In genomic region chr7:58719218-58719938, GRCm38 (mm10) we compare ENCODE assay signal across 12 mouse cellular contexts.
"Had no signal": no experiment of that assay in that cellular context is flagged by ENCODE, and none has a peak within 500 bp of the region (broad histone marks: within the 10 kb centered on the region; RNA-seq: fewer than 3 reads in every experiment).

No protein-coding gene starts in this region.

- H3K9me3 ChIP-seq: liver, embryonic 15.5 days; neural tube, embryonic 12.5 days had no signal

- H3K4me2 ChIP-seq: liver, embryonic 11.5 days; liver, embryonic 15.5 days; neural tube, embryonic 12.5 days had no signal

- DNase-seq: layer of hippocampus, adult 9-11 months; layer of hippocampus, postnatal 36 days; lung, adult 2 months; lung, postnatal 36 days; midbrain, embryonic 14.5 days; spleen, adult 18-20 months; thymus, adult 18-20 months; thymus, postnatal 14 days had no signal

- H3K27ac ChIP-seq: liver, embryonic 15.5 days; neural tube, embryonic 12.5 days had no signal

- H3K36me3 ChIP-seq: liver, embryonic 15.5 days; neural tube, embryonic 12.5 days had no signal

- H3K4me1 ChIP-seq: liver, embryonic 15.5 days; neural tube, embryonic 12.5 days had no signal

- H3K4me3 ChIP-seq: liver, embryonic 15.5 days; neural tube, embryonic 12.5 days had no signal

- H3K9ac ChIP-seq: liver, embryonic 15.5 days; neural tube, embryonic 12.5 days had no signal

- ATAC-seq: lung, postnatal 0 days had no signal

- H3K27me3 ChIP-seq: liver, embryonic 15.5 days; neural tube, embryonic 12.5 days had no signal
